Mouse (Mus musculus): ENCODE results near the gene Kat6b. TPM values are rescaled to one million over a fixed set of nuclear protein-coding genes. Genes with fewer than 3 reads are reported as not detected.
"Not testable (repeated sequence)": the region's sequence is repeated elsewhere in the genome, so short reads cannot be mapped to it uniquely, and the experiment has no call there.

Gene Kat6b
- polyA plus RNA-seq, 1 experiment: 124 TPM

DNA sequence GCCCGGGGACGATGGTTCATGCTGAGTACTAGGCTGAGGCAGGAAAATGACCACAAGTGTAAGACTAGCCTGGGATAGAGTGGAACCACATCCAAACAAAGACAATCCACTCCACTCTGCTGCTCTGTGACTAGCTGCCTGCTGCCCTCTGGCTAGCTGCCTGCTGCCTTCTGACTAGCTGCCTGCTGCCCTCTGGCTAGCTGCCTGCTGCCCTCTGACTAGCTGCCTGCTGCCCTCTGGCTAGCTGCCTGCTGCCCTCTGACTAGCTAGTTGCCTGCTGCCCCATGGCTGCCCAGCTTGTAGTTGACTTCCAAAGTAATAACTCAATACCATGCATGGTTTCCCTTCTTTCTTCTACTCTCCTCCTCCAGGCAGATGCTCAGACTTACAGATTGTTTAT lies 4.1 kb upstream of the Kat6b start:
- TF ChIP-seq POLR2A (IDR thresholded peaks at IDR 0.05; ENCODE audit: insufficient read depth, low read depth, low read length) (no peak), CTCF (IDR thresholded peaks at IDR 0.05; ENCODE audit: insufficient read depth, low read depth, low read length) (no peak)
- Histone ChIP-seq H3K27ac (ENCODE audit: insufficient read depth, low read depth, low read length) (no peak overlapping the region), H3K4me3 (ENCODE audit: insufficient read depth, low read depth, low read length) (no peak overlapping the region), H3K4me1 (ENCODE audit: control insufficient read depth, insufficient read depth, low read length) (no peaks in the 10 kb centered on the region)
- WGBS: 94% methylated on average over 2 of the region's 2 CpGs

DNA sequence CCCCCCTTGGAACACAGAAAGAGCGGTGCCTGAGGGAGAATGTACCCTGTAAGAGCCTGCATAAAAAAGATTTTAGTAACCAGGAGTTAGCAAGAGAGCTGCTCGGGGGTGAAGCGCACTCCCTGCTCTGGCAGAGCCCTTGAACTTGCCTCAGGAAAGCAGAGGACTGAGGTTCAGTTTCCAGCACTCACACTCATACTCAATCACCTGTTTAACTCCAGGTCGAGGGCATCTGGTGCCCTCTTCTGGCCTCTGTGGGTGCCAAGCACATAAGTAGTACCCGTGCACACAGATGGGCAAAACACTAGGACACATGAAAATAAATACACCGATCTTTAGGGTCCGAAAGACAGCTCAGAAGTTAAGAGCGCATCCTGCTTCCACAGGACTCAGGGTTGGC lies 1.7 kb upstream of the Kat6b start:
- no peak for TF ChIP-seq POLR2A (IDR thresholded peaks at IDR 0.05; ENCODE audit: insufficient read depth, low read depth, low read length)
- no peak for TF ChIP-seq CTCF (IDR thresholded peaks at IDR 0.05; ENCODE audit: insufficient read depth, low read depth, low read length)
- Histone ChIP-seq H3K4me3 (ENCODE audit: insufficient read depth, low read depth, low read length) (no peak overlapping the region), H3K27ac (ENCODE audit: insufficient read depth, low read depth, low read length) (no peak overlapping the region), H3K4me1 (ENCODE audit: control insufficient read depth, insufficient read depth, low read length) (no peaks in the 10 kb centered on the region)
- WGBS: 98% methylated on average over 8 of the region's 8 CpGs

DNA sequence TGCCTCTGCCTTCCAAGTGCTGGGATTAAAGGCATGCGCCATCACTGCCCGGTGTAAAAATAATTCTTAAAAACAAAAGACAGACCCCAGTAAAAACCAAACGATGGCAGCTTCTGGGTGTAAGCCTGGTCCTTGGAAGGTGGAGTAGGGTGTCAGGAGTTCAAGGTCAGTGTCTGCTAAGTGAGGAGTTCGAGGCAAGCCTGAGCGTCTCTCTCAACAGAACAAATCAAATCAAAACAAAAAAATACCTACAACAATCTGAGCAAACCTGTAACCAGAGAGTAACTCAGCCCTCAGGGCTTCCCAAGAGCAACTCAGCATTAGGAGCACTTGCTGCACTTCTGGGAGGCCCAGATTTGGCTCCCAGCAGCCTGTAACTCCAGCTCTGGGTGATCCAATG lies 1.0 kb upstream of the Kat6b start:
- WGBS: 96% methylated on average over 5 of the region's 5 CpGs
- Histone ChIP-seq H3K4me1 (ENCODE audit: control insufficient read depth, insufficient read depth, low read length) (no peaks in the 10 kb centered on the region), H3K4me3 (ENCODE audit: insufficient read depth, low read depth, low read length) (no peak overlapping the region), H3K27ac (ENCODE audit: insufficient read depth, low read depth, low read length) (no peak overlapping the region)
- no peak for TF ChIP-seq CTCF (IDR thresholded peaks at IDR 0.05; ENCODE audit: insufficient read depth, low read depth, low read length)

DNA sequence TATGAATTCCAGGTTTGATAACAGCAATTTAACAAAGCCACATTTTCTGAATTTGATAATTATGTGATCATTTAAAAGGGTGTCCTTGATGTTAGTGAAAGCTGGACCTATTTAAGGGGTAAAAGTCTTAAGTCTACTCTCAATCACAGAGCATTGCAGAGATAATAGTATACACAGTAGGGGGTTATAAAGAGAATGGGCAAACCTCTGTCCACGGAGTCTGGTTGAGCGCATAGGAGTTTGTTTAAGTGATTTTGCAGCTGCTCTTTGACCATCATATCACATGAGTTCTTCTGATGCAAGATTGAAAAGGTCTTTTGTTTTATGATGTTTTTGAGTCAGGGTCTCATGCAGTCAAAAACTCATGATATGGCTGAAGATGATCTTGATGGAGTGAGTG lies 3.0 kb downstream of the Kat6b start:
- WGBS: 90% methylated on average over 2 of the region's 2 CpGs
- H3K27ac ChIP-seq (ENCODE audit: insufficient read depth, low read depth, low read length): no peak overlapping the region
- no peaks in the 10 kb centered on the region for H3K4me1 ChIP-seq (ENCODE audit: control insufficient read depth, insufficient read depth, low read length)
- no peak overlapping the region for H3K4me3 ChIP-seq (ENCODE audit: insufficient read depth, low read depth, low read length)
- no peak for TF ChIP-seq POLR2A (IDR thresholded peaks at IDR 0.05; ENCODE audit: insufficient read depth, low read depth, low read length)
- no peak for TF ChIP-seq CTCF (IDR thresholded peaks at IDR 0.05; ENCODE audit: insufficient read depth, low read depth, low read length)

DNA sequence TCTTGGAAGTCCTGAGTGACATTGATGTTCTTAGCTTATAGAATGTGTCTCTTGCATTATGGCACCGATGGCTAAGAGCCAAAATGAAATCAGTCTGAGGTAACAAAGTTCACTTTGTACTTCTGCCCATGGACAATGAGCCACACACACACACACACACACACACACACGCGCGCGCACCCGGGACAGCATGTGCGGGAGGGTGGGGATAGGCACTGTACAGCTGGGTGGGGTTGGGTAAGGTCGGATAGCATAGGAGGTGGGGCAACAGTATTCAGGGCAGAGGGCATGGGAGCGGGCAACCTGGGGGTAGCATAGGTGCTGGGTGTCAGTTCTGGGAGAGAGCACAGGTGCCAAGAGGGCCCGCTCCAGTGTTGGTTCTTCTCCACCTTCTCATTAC lies 3.5 kb downstream of the Kat6b start:
- no peak for TF ChIP-seq CTCF (IDR thresholded peaks at IDR 0.05; ENCODE audit: insufficient read depth, low read depth, low read length)
- TF ChIP-seq POLR2A (IDR thresholded peaks at IDR 0.05; ENCODE audit: insufficient read depth, low read depth, low read length): no peak
- WGBS: 97% methylated on average over 10 of the region's 10 CpGs
- Histone ChIP-seq H3K4me3 (ENCODE audit: insufficient read depth, low read depth, low read length) (no peak overlapping the region), H3K27ac (ENCODE audit: insufficient read depth, low read depth, low read length) (no peak overlapping the region), H3K4me1 (ENCODE audit: control insufficient read depth, insufficient read depth, low read length) (no peaks in the 10 kb centered on the region)

DNA sequence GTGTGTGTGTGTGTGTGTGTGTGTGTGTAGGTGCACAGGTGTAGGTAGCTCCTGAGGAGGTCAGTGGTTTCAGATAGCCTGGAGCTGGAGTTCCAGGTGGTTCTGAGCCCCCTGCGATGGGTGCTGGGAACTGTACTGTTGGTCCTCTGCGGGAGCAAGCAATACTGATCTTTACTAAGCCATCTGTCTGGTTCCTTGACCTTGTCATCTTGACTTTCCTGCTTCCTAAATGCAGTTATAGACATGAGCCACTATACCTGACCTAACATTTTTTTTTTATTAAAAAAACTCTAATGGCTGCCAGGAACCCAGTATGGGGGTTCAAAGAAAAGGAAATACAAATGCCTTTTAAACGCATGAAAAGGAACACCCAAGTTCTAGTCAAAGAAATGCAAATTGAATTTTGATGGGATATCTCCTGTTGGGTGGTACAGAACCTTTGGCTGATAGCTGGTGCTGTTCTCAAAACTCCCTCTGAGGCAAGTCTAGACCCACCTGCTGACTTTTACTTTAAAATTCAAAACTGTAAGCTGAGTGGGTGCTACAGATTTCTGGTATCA lies 4.8 kb downstream of the Kat6b start:
- H3K4me1 ChIP-seq (ENCODE audit: control insufficient read depth, insufficient read depth, low read length): no peaks in the 10 kb centered on the region
- TF ChIP-seq CTCF (IDR thresholded peaks at IDR 0.05; ENCODE audit: insufficient read depth, low read depth, low read length) (no peak), POLR2A (IDR thresholded peaks at IDR 0.05; ENCODE audit: insufficient read depth, low read depth, low read length) (no peak)
- no peak overlapping the region for H3K4me3 ChIP-seq (ENCODE audit: insufficient read depth, low read depth, low read length)
- 95% methylated on average over 3 of the region's 3 CpGs for WGBS
- H3K27ac ChIP-seq (ENCODE audit: insufficient read depth, low read depth, low read length): no peak overlapping the region

DNA sequence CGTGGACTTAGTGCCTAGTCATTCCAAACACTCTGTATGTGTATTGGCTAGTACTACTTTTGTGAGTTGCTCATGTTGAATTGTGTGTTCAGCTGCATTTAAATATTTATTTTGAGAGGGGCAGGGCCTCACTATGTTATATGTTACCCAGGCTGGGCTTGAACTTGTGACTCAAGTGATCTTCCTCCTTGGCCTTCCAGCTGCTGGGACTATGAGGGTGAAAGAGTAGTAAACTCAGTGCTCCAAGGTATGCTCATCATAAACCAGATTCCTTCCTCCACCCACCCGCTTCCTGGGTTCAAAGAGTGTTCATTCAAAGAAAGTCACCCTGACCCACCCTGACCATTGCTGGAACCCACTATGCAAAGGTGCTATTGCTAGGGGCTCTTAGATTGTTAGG lies 5.9 kb downstream of the Kat6b start:
- H3K4me1 ChIP-seq (ENCODE audit: control insufficient read depth, insufficient read depth, low read length); H3K4me3 ChIP-seq (ENCODE audit: insufficient read depth, low read depth, low read length); H3K27ac ChIP-seq (ENCODE audit: insufficient read depth, low read depth, low read length): not testable (repeated sequence)
- WGBS: 93% methylated on average over 2 of the region's 2 CpGs

DNA sequence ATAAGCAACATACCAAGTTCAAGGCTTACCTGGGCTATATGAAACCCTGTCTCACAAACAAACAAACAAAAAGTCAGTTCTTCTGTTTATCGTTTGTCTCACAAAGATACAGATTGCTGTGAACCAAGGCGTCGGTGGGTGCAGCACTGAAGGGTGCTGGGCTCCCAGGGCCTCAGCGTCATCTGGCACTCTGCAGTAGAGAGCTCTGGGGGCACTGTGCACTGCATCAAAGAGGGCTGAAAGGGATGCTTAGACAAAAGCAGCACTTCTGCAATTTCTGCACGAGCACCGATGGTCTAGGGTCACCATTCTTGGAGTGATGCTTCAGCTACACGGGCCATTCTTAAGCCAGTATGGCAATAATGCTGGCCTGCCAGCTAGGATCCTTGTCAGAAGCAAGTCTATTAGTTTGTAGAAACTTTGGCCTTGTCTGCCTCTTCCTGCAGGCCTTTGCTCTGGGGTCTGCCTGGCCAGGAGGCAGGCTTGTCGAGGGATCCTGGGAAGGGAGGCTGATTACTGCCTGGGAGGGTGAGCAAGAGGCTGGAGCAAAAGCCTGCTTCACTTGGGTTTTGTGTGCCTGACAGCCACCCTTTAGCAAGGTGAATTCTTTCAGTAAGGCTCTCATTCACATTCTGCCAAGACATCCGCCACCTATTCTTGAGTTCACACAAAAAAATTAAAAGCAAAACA lies 7.3 kb downstream of the Kat6b start:
- not testable (repeated sequence) for H3K4me3 ChIP-seq (ENCODE audit: insufficient read depth, low read depth, low read length); H3K27ac ChIP-seq (ENCODE audit: insufficient read depth, low read depth, low read length); H3K4me1 ChIP-seq (ENCODE audit: control insufficient read depth, insufficient read depth, low read length)
- WGBS: 53% methylated on average over 9 of the region's 9 CpGs

DNA sequence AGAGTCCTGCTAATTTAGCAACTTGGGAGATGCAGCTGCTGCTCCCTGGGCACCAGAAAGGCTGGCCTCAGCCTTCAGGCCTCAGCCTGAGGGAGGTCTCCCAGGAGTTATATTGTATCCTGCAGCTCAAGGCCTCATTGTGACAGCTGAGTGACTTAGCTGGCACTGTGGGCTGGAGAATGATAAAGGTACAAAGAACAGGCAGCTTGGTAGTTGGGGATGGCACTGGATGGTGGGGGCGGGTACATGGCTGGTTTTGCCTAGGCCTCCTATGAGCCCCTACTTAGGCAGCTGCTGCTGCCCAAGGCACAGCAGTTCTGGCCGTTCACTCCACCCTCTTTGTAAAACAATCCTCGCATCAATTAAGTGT lies 7.9 kb downstream of the Kat6b start:
- no peaks in the 10 kb centered on the region for H3K4me1 ChIP-seq (ENCODE audit: control insufficient read depth, insufficient read depth, low read length)
- 74% methylated on average over 3 of the region's 3 CpGs for WGBS
- no peak for TF ChIP-seq POLR2A (IDR thresholded peaks at IDR 0.05; ENCODE audit: insufficient read depth, low read depth, low read length)
- no peak for TF ChIP-seq CTCF (IDR thresholded peaks at IDR 0.05; ENCODE audit: insufficient read depth, low read depth, low read length)
- no peak overlapping the region for H3K4me3 ChIP-seq (ENCODE audit: insufficient read depth, low read depth, low read length)
- no peak overlapping the region for H3K27ac ChIP-seq (ENCODE audit: insufficient read depth, low read depth, low read length)

DNA sequence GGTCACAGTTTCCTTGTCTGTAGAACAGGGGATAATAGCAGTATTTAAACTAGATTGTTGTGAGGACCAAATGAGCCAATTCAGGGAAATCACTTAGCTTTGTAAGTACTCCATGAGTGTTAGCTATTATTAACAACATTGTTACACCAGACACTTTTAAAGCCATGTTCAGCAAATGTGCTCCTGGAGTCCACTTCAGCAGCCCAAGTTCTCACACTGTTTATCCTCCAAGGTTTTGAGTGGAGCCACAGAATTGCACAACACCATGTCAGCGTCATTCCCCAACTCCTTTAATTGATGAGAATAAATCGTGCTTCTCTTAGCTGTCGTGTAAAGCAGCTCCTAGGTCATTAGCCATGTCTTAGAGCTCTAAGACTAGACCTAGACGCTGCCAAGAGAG lies 8.9 kb downstream of the Kat6b start:
- TF ChIP-seq CTCF (IDR thresholded peaks at IDR 0.05; ENCODE audit: insufficient read depth, low read depth, low read length): no peak
- TF ChIP-seq POLR2A (IDR thresholded peaks at IDR 0.05; ENCODE audit: insufficient read depth, low read depth, low read length): no peak

More for the DNA sequence above, 8.9 kb downstream of the Kat6b start:
- Histone ChIP-seq H3K27ac (ENCODE audit: insufficient read depth, low read depth, low read length) (no peak overlapping the region), H3K4me1 (ENCODE audit: control insufficient read depth, insufficient read depth, low read length) (no peaks in the 10 kb centered on the region), H3K4me3 (ENCODE audit: insufficient read depth, low read depth, low read length) (no peak overlapping the region)
- 67% methylated on average over 4 of the region's 4 CpGs for WGBS
